Mouse (Mus musculus): Measurements from ENCODE around the gene Nebl. TPM values are rescaled to one million over a fixed set of nuclear protein-coding genes. Genes with fewer than 3 reads are reported as not detected.

Nebl gene
- polyA plus RNA-seq, 1 experiment from 2014 or later, result 337 TPM

DNA sequence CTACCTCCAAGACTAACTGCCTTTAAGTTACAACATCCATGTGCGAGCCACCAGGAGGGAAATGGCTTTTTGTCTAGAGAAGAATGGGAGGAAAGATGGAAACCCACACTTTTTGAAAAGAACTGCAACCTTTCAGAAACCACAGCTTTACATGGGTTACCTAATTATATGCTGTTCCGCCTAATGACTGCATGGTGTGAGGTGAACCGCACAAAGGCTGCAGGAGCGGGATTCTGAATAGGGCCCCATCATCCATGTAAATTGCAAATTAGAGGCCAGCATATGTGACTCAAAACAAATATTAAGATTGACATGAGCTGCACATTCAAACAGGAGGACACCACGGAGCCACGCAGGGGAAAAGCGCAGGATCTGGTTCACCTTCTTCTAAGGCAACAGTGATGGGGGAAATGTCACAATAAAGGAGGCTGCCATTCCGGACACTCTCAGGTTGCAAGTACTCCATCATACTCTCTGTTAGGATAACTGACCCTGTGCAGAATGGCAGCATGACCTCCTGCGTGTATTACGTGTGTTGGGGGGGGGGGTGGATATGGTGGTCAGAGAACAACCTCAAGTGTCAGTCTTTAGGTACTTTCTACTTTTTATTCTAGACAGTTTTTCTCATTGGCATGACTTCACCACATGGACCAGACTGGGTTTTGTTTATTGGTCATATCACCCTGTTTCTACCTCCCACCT lies 294.4 kb downstream of the Nebl start:
- no peak for ATAC-seq (ENCODE audit: insufficient number of reproducible peaks, low FRiP score)
- Histone ChIP-seq H3K4me1 (replicated peaks) (no peaks in the 10 kb centered on the region), H3K9ac (no peak overlapping the region), H3K4me3 (no peak overlapping the region), H3K27ac (ENCODE audit: poor library complexity, severe bottlenecking) (no peak overlapping the region), H3K9me3 (replicated peaks) (no peaks in the 10 kb centered on the region), H3K36me3 (peaks cover 21% of the 10 kb centered on the region), H3K4me2 (no peak overlapping the region), H3K27me3 (replicated peaks) (no peaks in the 10 kb centered on the region)
- 89% methylated on average over 10 of the region's 10 CpGs for WGBS

DNA sequence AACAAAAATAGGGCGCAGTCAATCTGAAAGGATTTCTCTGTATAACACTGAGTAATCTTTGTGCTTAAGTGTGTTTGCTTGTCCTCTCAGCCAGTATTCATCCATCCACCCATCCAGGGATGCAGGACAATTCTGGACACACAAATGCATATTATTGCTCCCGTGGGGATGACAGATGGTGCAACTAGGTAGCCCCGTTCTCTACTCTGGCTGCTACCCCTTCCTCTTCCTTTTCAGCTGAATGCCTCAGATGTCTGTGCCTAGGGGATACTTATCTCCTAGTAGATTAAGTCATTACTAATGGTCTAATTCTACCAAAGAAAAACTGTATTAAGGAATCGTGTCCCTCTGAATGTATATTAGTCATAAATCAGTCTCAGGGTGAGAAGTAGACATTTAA lies 296.0 kb downstream of the Nebl start:
- H3K27ac ChIP-seq (ENCODE audit: poor library complexity, severe bottlenecking), result no peak overlapping the region
- H3K27me3 ChIP-seq (replicated peaks), result no peaks in the 10 kb centered on the region
- H3K4me1 ChIP-seq (replicated peaks), result no peaks in the 10 kb centered on the region
- ATAC-seq (ENCODE audit: insufficient number of reproducible peaks, low FRiP score), result no peak
- H3K4me3 ChIP-seq, result no peak overlapping the region
- no peak overlapping the region for H3K9ac ChIP-seq
- H3K4me2 ChIP-seq, result no peak overlapping the region
- H3K36me3 ChIP-seq, result peaks cover 28% of the 10 kb centered on the region
- WGBS, result 75% methylated on average over 4 of the region's 4 CpGs
- no peaks in the 10 kb centered on the region for H3K9me3 ChIP-seq (replicated peaks)

DNA sequence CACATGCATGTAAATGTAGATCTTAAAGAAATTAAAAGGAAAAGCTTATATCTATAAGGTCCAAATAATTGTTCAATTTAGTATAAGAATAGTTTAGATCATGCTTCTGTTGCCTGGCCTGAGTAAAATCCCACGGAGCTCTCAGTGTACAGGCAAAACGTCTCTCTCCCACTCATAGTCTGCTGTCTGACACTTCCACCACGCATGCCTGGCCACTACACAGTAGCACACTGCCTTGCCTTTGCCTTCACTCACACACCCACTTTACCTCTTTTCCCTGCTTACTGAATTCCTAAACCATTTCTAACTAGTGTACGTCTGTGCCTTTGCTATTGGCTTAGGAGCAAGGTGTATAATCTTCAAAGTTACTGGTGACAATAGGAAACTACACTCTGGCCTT lies 302.2 kb downstream of the Nebl start:
- Histone ChIP-seq H3K9me3 (replicated peaks) (no peaks in the 10 kb centered on the region), H3K4me2 (no peak overlapping the region), H3K4me3 (no peak overlapping the region), H3K27me3 (replicated peaks) (no peaks in the 10 kb centered on the region), H3K4me1 (replicated peaks) (no peaks in the 10 kb centered on the region), H3K27ac (ENCODE audit: poor library complexity, severe bottlenecking) (no peak overlapping the region), H3K9ac (no peak overlapping the region), H3K36me3 (peaks cover 22% of the 10 kb centered on the region; the same call in 1 of the 2 replicates)
- ATAC-seq (ENCODE audit: insufficient number of reproducible peaks, low FRiP score), result no peak
- WGBS, result 77% methylated on average over 4 of the region's 4 CpGs

DNA sequence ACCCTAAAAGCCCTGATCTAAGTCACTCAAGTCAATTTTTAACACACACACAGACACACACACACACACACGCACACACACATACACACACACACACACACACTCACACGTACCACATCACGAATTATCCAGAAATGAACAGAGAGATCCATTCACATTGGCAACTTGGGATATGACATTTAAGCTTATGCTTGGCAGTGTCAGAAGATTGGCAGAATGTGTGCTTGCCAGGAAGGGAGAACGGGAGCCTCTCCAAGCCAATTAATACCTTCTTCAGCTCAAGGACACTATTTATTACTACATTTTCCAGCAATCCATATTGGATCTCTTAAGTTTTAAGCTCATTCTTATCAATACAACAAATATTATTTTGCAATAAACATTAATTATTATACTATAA lies 303.1 kb downstream of the Nebl start:
- Histone ChIP-seq H3K27me3 (replicated peaks) (no peaks in the 10 kb centered on the region), H3K9ac (no peak overlapping the region), H3K4me1 (replicated peaks) (no peaks in the 10 kb centered on the region), H3K9me3 (replicated peaks) (no peaks in the 10 kb centered on the region), H3K4me3 (no peak overlapping the region), H3K4me2 (no peak overlapping the region), H3K27ac (ENCODE audit: poor library complexity, severe bottlenecking) (no peak overlapping the region), H3K36me3 (peaks cover 22% of the 10 kb centered on the region; the same call in 1 of the 2 replicates)
- no peak for ATAC-seq (ENCODE audit: insufficient number of reproducible peaks, low FRiP score)
- WGBS, result 79% methylated on average over 4 of the region's 4 CpGs

DNA sequence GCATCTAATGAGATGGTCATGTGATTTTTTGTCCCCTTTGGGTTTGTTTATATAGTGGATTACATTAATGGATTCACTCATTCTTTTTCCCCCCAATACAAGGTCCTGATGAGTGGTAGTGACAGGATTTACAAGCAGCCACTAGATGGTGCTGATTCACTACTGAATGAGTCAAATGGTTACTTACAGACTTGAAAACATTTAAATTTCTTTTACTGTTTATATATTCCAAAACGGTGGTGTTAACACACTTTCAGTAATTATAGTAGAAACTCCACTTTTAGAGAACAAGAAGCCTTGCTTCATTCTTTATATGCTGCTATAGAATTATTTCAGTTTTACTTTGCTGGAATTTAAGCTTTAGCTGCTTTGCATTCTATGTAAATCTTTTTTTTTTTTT lies 308.3 kb downstream of the Nebl start:
- Histone ChIP-seq H3K36me3 (peaks cover 23% of the 10 kb centered on the region), H3K9ac (no peak overlapping the region), H3K4me2 (no peak overlapping the region), H3K27me3 (replicated peaks) (no peaks in the 10 kb centered on the region), H3K4me3 (no peak overlapping the region), H3K27ac (ENCODE audit: poor library complexity, severe bottlenecking) (no peak overlapping the region), H3K9me3 (replicated peaks) (no peaks in the 10 kb centered on the region), H3K4me1 (replicated peaks) (no peaks in the 10 kb centered on the region)
- no peak for ATAC-seq (ENCODE audit: insufficient number of reproducible peaks, low FRiP score)
- WGBS, result 12% methylated on average over 1 of the region's 1 CpGs

DNA sequence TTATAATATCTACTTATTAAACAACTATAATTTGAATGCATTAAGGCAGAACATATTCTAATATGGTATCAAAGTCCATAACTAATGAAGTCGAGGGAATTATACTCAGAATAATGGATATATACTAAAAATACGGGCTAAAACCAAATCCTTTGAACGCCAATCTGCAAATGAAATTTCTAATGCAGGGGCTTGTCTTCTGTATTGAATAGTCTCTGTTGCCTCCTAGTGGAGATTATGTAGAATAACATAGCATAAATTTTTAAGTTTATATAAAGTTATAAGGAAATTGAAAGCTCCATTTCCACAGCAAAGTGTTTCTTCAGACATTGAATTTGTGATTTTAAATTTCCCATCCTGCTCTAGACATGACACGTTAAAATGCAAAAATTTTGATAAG lies 315.9 kb downstream of the Nebl start:
- Histone ChIP-seq H3K4me1 (replicated peaks) (no peaks in the 10 kb centered on the region), H3K27me3 (replicated peaks) (no peaks in the 10 kb centered on the region), H3K36me3 (peaks cover 52% of the 10 kb centered on the region), H3K9ac (no peak overlapping the region), H3K4me2 (no peak overlapping the region), H3K9me3 (replicated peaks) (no peaks in the 10 kb centered on the region), H3K27ac (ENCODE audit: poor library complexity, severe bottlenecking) (no peak overlapping the region), H3K4me3 (no peak overlapping the region)
- no peak for ATAC-seq (ENCODE audit: insufficient number of reproducible peaks, low FRiP score)
- WGBS, result 29% methylated on average over 4 of the region's 4 CpGs

DNA sequence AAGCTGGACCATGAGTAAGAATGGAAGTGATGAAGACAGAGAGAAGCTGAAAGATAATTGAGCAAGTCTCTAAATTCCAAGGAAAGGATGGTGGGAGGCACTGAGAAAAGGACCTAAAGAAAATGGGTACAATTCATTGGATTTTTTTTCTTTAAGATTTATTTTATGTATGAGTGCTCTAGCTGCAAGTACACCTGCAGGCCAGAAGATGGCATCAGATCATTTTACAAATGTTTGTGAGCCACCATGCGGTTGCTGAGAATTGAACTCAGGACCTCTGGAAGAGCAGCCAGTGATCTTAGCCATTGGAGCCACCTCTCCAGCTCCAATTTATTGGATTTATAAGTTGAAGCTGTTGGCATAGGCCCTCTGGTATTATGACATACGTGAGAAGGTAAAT lies 316.9 kb downstream of the Nebl start:
- peaks cover 56% of the 10 kb centered on the region for H3K36me3 ChIP-seq
- WGBS, result 83% methylated on average over 2 of the region's 2 CpGs

DNA sequence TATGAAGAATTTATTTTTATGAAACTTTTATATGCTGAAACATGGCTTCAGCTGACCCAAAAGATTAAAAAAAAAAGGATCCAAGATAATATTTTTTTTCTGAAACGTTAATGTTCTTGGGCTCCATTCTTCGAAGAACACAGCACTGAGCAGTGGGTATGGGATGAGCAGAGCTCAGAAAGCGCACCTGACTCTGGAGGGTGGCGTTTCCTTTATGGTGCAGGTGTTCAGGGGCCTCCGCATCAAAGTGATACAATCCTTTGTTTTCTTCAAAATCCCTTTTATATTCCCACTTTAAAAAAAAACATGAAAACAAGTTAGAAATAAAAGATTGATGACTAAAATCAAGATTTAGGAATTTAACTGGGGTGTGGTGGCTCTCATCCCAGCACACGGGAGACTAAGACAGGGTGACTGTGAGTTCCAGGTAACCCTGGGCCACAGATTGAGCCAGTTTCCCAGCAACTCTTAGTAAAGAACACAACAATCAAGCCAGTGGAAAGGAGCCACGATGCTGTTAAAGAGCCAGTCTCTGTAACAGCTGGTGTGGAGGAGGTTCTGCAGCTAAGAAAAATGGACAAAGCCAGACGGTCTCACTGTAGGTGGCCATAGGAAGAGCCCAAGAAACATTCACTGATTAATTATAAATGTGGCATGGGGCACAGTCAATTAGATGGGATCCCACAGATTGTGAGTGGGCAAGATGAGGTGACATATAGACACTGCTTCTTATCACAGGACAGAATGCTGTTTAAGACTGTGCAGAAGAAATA lies 317.6 kb downstream of the Nebl start:
- no peaks in the 10 kb centered on the region for H3K9me3 ChIP-seq (replicated peaks)
- no peak overlapping the region for H3K27ac ChIP-seq (ENCODE audit: poor library complexity, severe bottlenecking)
- H3K9ac ChIP-seq, result no peak overlapping the region
- H3K4me1 ChIP-seq (replicated peaks), result no peaks in the 10 kb centered on the region
- H3K4me3 ChIP-seq, result no peak overlapping the region
- no peak overlapping the region for H3K4me2 ChIP-seq
- peaks cover 55% of the 10 kb centered on the region for H3K36me3 ChIP-seq
- WGBS, result 75% methylated on average over 8 of the region's 8 CpGs
- ATAC-seq (ENCODE audit: insufficient number of reproducible peaks, low FRiP score), result no peak
- H3K27me3 ChIP-seq (replicated peaks), result no peaks in the 10 kb centered on the region

More for the DNA sequence above, 316.9 kb downstream of the Nebl start:
- no peak overlapping the region for H3K9ac ChIP-seq
- no peak for ATAC-seq (ENCODE audit: insufficient number of reproducible peaks, low FRiP score)
- no peaks in the 10 kb centered on the region for H3K9me3 ChIP-seq (replicated peaks)
- no peak overlapping the region for H3K4me3 ChIP-seq
- no peak overlapping the region for H3K27ac ChIP-seq (ENCODE audit: poor library complexity, severe bottlenecking)
- no peaks in the 10 kb centered on the region for H3K4me1 ChIP-seq (replicated peaks)
- H3K4me2 ChIP-seq, result no peak overlapping the region
- no peaks in the 10 kb centered on the region for H3K27me3 ChIP-seq (replicated peaks)

DNA sequence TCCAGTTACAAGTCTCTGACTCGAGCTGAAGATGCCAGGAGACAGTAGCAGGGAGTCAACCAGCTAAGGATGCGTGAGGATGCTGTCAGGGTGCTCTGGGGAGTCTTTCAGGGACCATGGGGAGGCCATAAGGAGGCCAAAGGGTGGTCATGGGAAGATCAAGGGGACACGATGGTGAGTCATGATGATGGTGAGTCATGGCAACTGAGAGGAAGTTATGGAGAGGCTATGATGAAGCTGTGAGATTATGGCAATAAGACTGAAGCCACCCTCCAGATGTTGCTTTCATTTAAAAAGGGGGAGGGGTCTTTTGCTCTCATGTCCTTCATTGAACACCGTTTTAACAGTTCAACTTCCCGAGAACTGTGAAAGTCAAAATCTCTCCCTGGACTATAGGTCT lies 322.0 kb downstream of the Nebl start:
- Histone ChIP-seq H3K4me3 (no peak overlapping the region), H3K36me3 (peaks cover 42% of the 10 kb centered on the region), H3K27me3 (replicated peaks) (no peaks in the 10 kb centered on the region), H3K9ac (no peak overlapping the region), H3K27ac (ENCODE audit: poor library complexity, severe bottlenecking) (no peak overlapping the region), H3K4me1 (replicated peaks) (no peaks in the 10 kb centered on the region), H3K4me2 (no peak overlapping the region), H3K9me3 (replicated peaks) (no peaks in the 10 kb centered on the region)
- ATAC-seq (ENCODE audit: insufficient number of reproducible peaks, low FRiP score), result no peak
- 76% methylated on average over 5 of the region's 5 CpGs for WGBS

DNA sequence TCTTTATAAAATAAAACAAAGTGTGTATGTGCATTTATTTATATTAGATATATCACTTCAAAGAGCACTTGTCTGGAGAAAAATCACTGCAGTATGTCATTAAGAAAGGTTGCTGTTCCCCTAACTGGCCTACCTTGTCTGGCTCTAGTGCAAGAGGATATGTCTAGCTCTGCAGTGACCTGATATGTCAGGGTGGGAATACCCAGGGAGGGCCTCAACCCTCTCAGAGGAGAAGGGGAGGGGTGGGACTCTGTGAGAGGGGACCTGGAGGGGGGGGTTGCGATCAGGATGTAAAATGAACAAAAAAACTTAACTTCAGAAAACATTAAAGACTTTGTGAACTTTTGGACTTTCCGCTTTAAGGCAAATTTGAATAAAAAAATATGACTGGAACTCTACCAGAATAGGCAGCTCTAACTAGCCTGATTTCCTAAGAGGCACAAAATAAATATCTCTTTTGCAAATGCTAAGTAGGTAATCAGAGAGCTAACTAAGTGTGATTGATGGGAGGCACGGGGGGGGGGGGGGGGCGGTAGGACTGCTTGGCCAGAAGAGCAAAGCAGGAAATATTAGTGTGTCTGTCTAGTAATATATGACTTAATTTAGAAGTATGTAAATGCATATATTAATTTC lies 325.2 kb downstream of the Nebl start:
- H3K9me3 ChIP-seq (replicated peaks), result no peaks in the 10 kb centered on the region
- no peak for ATAC-seq (ENCODE audit: insufficient number of reproducible peaks, low FRiP score)
- H3K4me3 ChIP-seq, result no peak overlapping the region
- 48% methylated on average over 4 of the region's 4 CpGs for WGBS
- no peak overlapping the region for H3K4me2 ChIP-seq
- H3K36me3 ChIP-seq, result peaks cover 38% of the 10 kb centered on the region
- H3K4me1 ChIP-seq (replicated peaks), result no peaks in the 10 kb centered on the region
- no peak overlapping the region for H3K27ac ChIP-seq (ENCODE audit: poor library complexity, severe bottlenecking)
- H3K27me3 ChIP-seq (replicated peaks), result no peaks in the 10 kb centered on the region
- H3K9ac ChIP-seq, result no peak overlapping the region

DNA sequence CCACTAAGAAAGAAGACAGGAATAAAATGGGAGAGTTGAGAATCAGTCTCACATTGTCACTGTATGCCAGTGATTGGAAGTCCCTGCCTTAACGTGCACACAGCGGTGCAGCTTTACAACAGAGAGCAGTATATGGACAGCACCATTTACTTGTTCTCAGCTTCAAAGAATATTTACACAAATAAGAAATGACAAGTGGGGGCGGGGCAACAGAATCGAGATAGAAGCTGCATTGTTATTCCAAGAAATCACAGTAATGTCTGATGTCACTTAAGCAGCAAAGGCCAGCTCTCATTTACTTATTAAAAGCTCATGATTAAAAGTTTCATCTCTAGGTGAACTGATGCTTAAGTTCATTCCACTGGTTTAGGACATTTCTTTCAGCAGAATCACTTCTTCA lies 328.8 kb downstream of the Nebl start:
- 67% methylated on average over 4 of the region's 4 CpGs for WGBS

More for the DNA sequence above, 328.8 kb downstream of the Nebl start:
- H3K4me2 ChIP-seq, result no peak overlapping the region
- H3K36me3 ChIP-seq, result peaks cover 23% of the 10 kb centered on the region
- H3K9me3 ChIP-seq (replicated peaks), result no peaks in the 10 kb centered on the region
- ATAC-seq (ENCODE audit: insufficient number of reproducible peaks, low FRiP score), result no peak
- no peak overlapping the region for H3K27ac ChIP-seq (ENCODE audit: poor library complexity, severe bottlenecking)
- H3K27me3 ChIP-seq (replicated peaks), result no peaks in the 10 kb centered on the region
- no peak overlapping the region for H3K9ac ChIP-seq
- no peak overlapping the region for H3K4me3 ChIP-seq
- H3K4me1 ChIP-seq (replicated peaks), result no peaks in the 10 kb centered on the region

Measured in heart, embryonic 12.5 days (tissue).